Mouse (Mus musculus) megakaryocyte, embryonic 14.5 days (primary cell): ENCODE data around the gene Atp6v1g2.

Experiments
- FLI1 ChIP-seq: IDR thresholded peaks from 2 replicates; pipeline ENCODE4 v1.6.1; 2012; ENCODE audit warnings: low read length, inconsistent platforms, mixed read lengths
- GATA1 ChIP-seq: IDR thresholded peaks from 3 replicates; pipeline ENCODE4 v1.6.1; 2012; ENCODE audit warnings: mixed read lengths, low read length, inconsistent platforms, borderline replicate concordance

- TF ChIP-seq GATA1 (no peak), FLI1 (no peak)
Measured at GRCm38 (mm10) chr17:35226561-35227046, 6.9 kb upstream of the Atp6v1g2 start.
